Mouse (Mus musculus) CH12.LX (cell line): ENCODE measurements around the gene Aarsd1. TPM values are rescaled to one million over a fixed set of nuclear protein-coding genes. Genes with fewer than 3 reads are reported as not detected.
A peak's percentile ranks its signal among the peaks of the same experiment; 100 is the strongest.

Experiments used
- DNase-seq: peaks from one replicate; pipeline ENCODE4 v3.0.0-alpha.2; 2013; ENCODE audit errors: extremely low read depth
- H3K27ac ChIP-seq: 2 replicates; pipeline ENCODE4 v1.5.1; 2012; ENCODE audit warnings: low read depth, mild to moderate bottlenecking, control low read depth, moderate library complexity; ENCODE audit not compliant: insufficient read depth
- H3K27me3 ChIP-seq: replicated peaks from 2 replicates; pipeline ENCODE3; 2012; ENCODE audit warnings: inconsistent platforms
- H3K36me3 ChIP-seq, 2 experiments: replicated peaks in 1 of 2; 2 replicates each; pipeline versions ENCODE3 to v1.6.1; 2012; ENCODE audit warnings: inconsistent platforms in 1 of 2, low read length in 1 of 2, mild to moderate bottlenecking in 1 of 2, mixed read lengths in 1 of 2, moderate library complexity in 1 of 2; ENCODE audit not compliant: control insufficient read depth in 1 of 2, insufficient read depth in 1 of 2
- H3K4me1 ChIP-seq, 2 experiments: 2 replicates each; pipeline ENCODE4 v1.6.1; 2012; ENCODE audit warnings: inconsistent platforms in 1 of 2, moderate library complexity in 1 of 2; ENCODE audit not compliant: insufficient read depth in 2 of 2, control insufficient read depth in 1 of 2
- H3K4me2 ChIP-seq: 2 replicates; pipeline ENCODE4 v1.6.1; 2012; ENCODE audit warnings: low read depth, mild to moderate bottlenecking, control low read depth; ENCODE audit not compliant: poor library complexity, insufficient read depth, severe bottlenecking
- H3K4me3 ChIP-seq, 3 experiments: fragments of 150-350 bp in 1 of 3; sonication (generic) in 1 of 3; replicated peaks in 1 of 3; 2 replicates each; pipeline versions ENCODE3 to v1.5.1; 2011 to 2012; ENCODE audit warnings: low read depth in 2 of 3, low read length in 2 of 3, mild to moderate bottlenecking in 2 of 3, moderate library complexity in 2 of 3, control low read depth in 1 of 3, improper control_type of control experiment in 1 of 3, inconsistent platforms in 1 of 3, mixed read lengths in 1 of 3; ENCODE audit not compliant: poor library complexity in 1 of 3
- H3K79me2 ChIP-seq: replicated peaks from 2 replicates; pipeline ENCODE4 v1.6.1; 2012; ENCODE audit warnings: mild to moderate bottlenecking, moderate library complexity; ENCODE audit not compliant: control insufficient read depth, poor library complexity, insufficient read depth, severe bottlenecking; ENCODE audit errors: extremely low read depth
- H3K9ac ChIP-seq: 2 replicates; pipeline ENCODE4 v1.6.1; 2012; ENCODE audit warnings: low read depth, mild to moderate bottlenecking, control low read depth, moderate library complexity; ENCODE audit not compliant: insufficient read depth
- H3K9me3 ChIP-seq: replicated peaks from 2 replicates; pipeline ENCODE3; 2012; ENCODE audit warnings: low read length, inconsistent platforms, mixed read lengths
- BHLHE40 ChIP-seq: IDR thresholded peaks from 2 replicates; pipeline ENCODE4 v1.6.1; 2011; ENCODE audit warnings: mild to moderate bottlenecking, low read depth, low read length, improper control_type of control experiment
- CHD1 ChIP-seq: IDR thresholded peaks from 2 replicates; pipeline ENCODE4 v1.6.1; 2012; ENCODE audit warnings: low read depth, low read length, improper control_type of control experiment, inconsistent platforms
- CHD2 ChIP-seq: IDR thresholded peaks from 2 replicates; pipeline ENCODE4 v1.6.1; 2011; ENCODE audit warnings: low read length, improper control_type of control experiment
- CTCF ChIP-seq, 2 experiments: IDR thresholded peaks in 1 of 2; conservative IDR thresholded peaks in 1 of 2; 2 replicates each; pipeline ENCODE4 v1.5.1; 2011 to 2012; ENCODE audit warnings: low read depth in 2 of 2, low read length in 2 of 2, improper control_type of control experiment in 1 of 2, inconsistent platforms in 1 of 2, mild to moderate bottlenecking in 1 of 2, moderate library complexity in 1 of 2
- E2F4 ChIP-seq: IDR thresholded peaks from 2 replicates; pipeline ENCODE4 v1.6.1; 2011; ENCODE audit warnings: low read depth, low read length, improper control_type of control experiment; ENCODE audit not compliant: insufficient replicate concordance
- ELF1 ChIP-seq: IDR thresholded peaks from 2 replicates; pipeline ENCODE4 v1.6.1; 2014; ENCODE audit warnings: low read depth, mild to moderate bottlenecking, inconsistent platforms, low read length, improper control_type of control experiment
- EP300 ChIP-seq: IDR thresholded peaks from 2 replicates; pipeline ENCODE4 v1.6.1; 2011; ENCODE audit warnings: low read length, improper control_type of control experiment
- GABPA ChIP-seq: IDR thresholded peaks from 2 replicates; pipeline ENCODE4 v1.6.1; 2012; ENCODE audit warnings: low read depth, low read length, improper control_type of control experiment, inconsistent platforms; ENCODE audit not compliant: insufficient replicate concordance
- HCFC1 ChIP-seq: IDR thresholded peaks from 2 replicates; pipeline ENCODE4 v1.6.1; 2012; ENCODE audit warnings: low read depth, mild to moderate bottlenecking, inconsistent platforms, low read length, improper control_type of control experiment
- IRF4 ChIP-seq: IDR thresholded peaks from 2 replicates; pipeline ENCODE4 v1.6.1; 2014; ENCODE audit warnings: low read depth, mild to moderate bottlenecking, inconsistent platforms, low read length, improper control_type of control experiment
- JUN ChIP-seq: IDR thresholded peaks from 2 replicates; pipeline ENCODE4 v1.6.1; 2011; ENCODE audit warnings: low read depth, mild to moderate bottlenecking, low read length, improper control_type of control experiment, moderate library complexity; ENCODE audit not compliant: insufficient read depth
- JUND ChIP-seq: conservative IDR thresholded peaks from 2 replicates; pipeline ENCODE4 v1.6.1; 2011; ENCODE audit warnings: low read depth, low read length, improper control_type of control experiment
- KAT2A ChIP-seq: IDR thresholded peaks from 2 replicates; pipeline ENCODE4 v1.6.1; 2012; ENCODE audit warnings: low read length, improper control_type of control experiment, inconsistent platforms; ENCODE audit not compliant: insufficient replicate concordance
- MAFK ChIP-seq: IDR thresholded peaks from 2 replicates; pipeline ENCODE4 v1.6.1; 2011; ENCODE audit warnings: low read length, improper control_type of control experiment; ENCODE audit not compliant: insufficient replicate concordance
- MAZ ChIP-seq: IDR thresholded peaks from 2 replicates; pipeline ENCODE4 v1.6.1; 2012; ENCODE audit warnings: low read depth, mild to moderate bottlenecking, inconsistent platforms, low read length, improper control_type of control experiment, moderate library complexity
- MEF2A ChIP-seq: IDR thresholded peaks from 2 replicates; pipeline ENCODE4 v1.6.1; 2014; ENCODE audit warnings: low read depth, mild to moderate bottlenecking, inconsistent platforms, low read length, improper control_type of control experiment, borderline replicate concordance
- MXI1 ChIP-seq: IDR thresholded peaks from 2 replicates; pipeline ENCODE4 v1.6.1; 2011; ENCODE audit warnings: mild to moderate bottlenecking, low read depth, low read length, improper control_type of control experiment
- MYC ChIP-seq: IDR thresholded peaks from 2 replicates; pipeline ENCODE4 v1.6.1; 2011; ENCODE audit warnings: low read depth, mild to moderate bottlenecking, improper control_type of control experiment, low read length
- NELFE ChIP-seq: IDR thresholded peaks from 2 replicates; pipeline ENCODE4 v1.6.1; 2011; ENCODE audit warnings: low read depth, low read length, improper control_type of control experiment
- NRF1 ChIP-seq: IDR thresholded peaks from 2 replicates; pipeline ENCODE4 v1.6.1; 2014; ENCODE audit warnings: low read depth, mild to moderate bottlenecking, inconsistent platforms, low read length, improper control_type of control experiment, moderate library complexity
- PAX5 ChIP-seq: IDR thresholded peaks from 2 replicates; pipeline ENCODE4 v1.6.1; 2012; ENCODE audit warnings: low read length, inconsistent platforms, mixed read lengths
- POLR2A ChIP-seq: IDR thresholded peaks from 2 replicates; pipeline ENCODE4 v1.6.1; 2011; ENCODE audit warnings: low read depth, mild to moderate bottlenecking, improper control_type of control experiment, low read length
- POLR2AphosphoS2 ChIP-seq: IDR thresholded peaks from 2 replicates; pipeline ENCODE4 v1.6.1; 2011; ENCODE audit warnings: low read depth, low read length, improper control_type of control experiment
- RCOR1 ChIP-seq: conservative IDR thresholded peaks from 2 replicates; pipeline ENCODE4 v1.6.1; 2012; ENCODE audit warnings: low read depth, mild to moderate bottlenecking, inconsistent platforms, low read length, improper control_type of control experiment
- SIN3A ChIP-seq: IDR thresholded peaks from 2 replicates; pipeline ENCODE4 v1.6.1; 2012; ENCODE audit warnings: low read length, improper control_type of control experiment, inconsistent platforms
- SMC3 ChIP-seq: IDR thresholded peaks from 2 replicates; pipeline ENCODE4 v1.6.1; 2011; ENCODE audit warnings: low read depth, low read length, improper control_type of control experiment
- TBP ChIP-seq: conservative IDR thresholded peaks from 2 replicates; pipeline ENCODE4 v1.6.1; 2011; ENCODE audit warnings: low read depth, low read length, improper control_type of control experiment
- TCF12 ChIP-seq: IDR thresholded peaks from 2 replicates; pipeline ENCODE4 v1.6.1; 2014; ENCODE audit warnings: low read depth, mild to moderate bottlenecking, inconsistent platforms, low read length, improper control_type of control experiment
- USF1 ChIP-seq: IDR thresholded peaks from 2 replicates; pipeline ENCODE4 v1.6.1; 2014; ENCODE audit warnings: low read depth, mild to moderate bottlenecking, inconsistent platforms, low read length, improper control_type of control experiment
- USF2 ChIP-seq: conservative IDR thresholded peaks from 2 replicates; pipeline ENCODE4 v1.6.1; 2011; ENCODE audit warnings: low read depth, low read length, improper control_type of control experiment
- ZC3H11A ChIP-seq: IDR thresholded peaks from 2 replicates; pipeline ENCODE4 v1.6.1; 2012; ENCODE audit warnings: low read depth, mild to moderate bottlenecking, inconsistent platforms, low read length, improper control_type of control experiment
- ZMIZ1 ChIP-seq: IDR thresholded peaks from 2 replicates; pipeline ENCODE4 v1.6.1; 2012; ENCODE audit warnings: low read depth, mild to moderate bottlenecking, inconsistent platforms, low read length, improper control_type of control experiment
- ZNF384 ChIP-seq: IDR thresholded peaks from 2 replicates; pipeline ENCODE4 v1.6.1; 2012; ENCODE audit warnings: low read depth, low read length, improper control_type of control experiment, inconsistent platforms
- dilution Hi-C: fragments of 300-500 bp; cut with MboI; formaldehyde crosslinking; loops from 2 replicates; pipeline ENCODE4 v1.14.3; 2020; ENCODE audit warnings: low sequenced_read_pairs; ENCODE audit not compliant: extremely low pct_unique_long_range_greater_than_20kb, extremely low pct_ligation_motif_present
- in situ Hi-C: fragments of 300-500 bp; cut with MboI; formaldehyde crosslinking; loops from 3 replicates; pipeline ENCODE4 v1.14.3; 2019; ENCODE audit warnings: low sequenced_read_pairs, low pct_ligation_motif_present, low pct_unique_long_range_greater_than_20kb, mixed read lengths
- polyA plus RNA-seq: library from polyadenylated mRNA; unstranded; fragments of >175 nt; gene quantifications from 2 replicates; pipeline ENCODE4 v1.2.1, GENCODE M21; 2012; ENCODE audit warnings: low read depth; ENCODE audit not compliant: insufficient read length
- total RNA-seq, 2 experiments: library from RNA; depleted of rRNA; stranded (reverse); fragments of 300-350 nt in 1 of 2; fragments of >200 nt in 1 of 2; gene quantifications; 2 replicates each; pipeline ENCODE4 v1.2.3; 2012 to 2014

The Aarsd1 gene
- total and polyA plus RNA-seq, 3 experiments = 81.5 to 133 (median 84.5) TPM

DNA sequence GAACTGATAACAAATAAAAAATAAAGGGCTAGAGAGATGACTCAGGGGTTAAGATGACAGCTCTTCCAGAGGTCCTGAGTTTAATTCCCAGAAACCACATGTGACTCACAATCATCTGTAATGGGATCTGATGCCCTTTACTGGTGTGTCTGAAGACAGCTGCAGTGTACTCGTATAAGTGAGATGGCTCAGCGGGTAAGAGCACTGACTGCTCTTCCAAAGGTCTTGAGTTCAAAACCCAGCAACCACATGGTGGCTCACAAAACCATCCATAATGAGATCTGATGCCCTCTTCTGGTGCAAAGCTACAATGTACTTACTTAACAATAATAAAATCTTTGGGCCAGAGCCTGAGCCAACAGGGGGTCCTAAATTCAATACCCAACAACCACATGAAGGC lies 2.1 kb downstream of the Aarsd1 start:
- peaks cover 0 to 23% of the 10 kb centered on the region in 2 experiments; a peak in 2 of 4 replicates for H3K4me1 ChIP-seq
- in situ Hi-C loops (no loop called here), dilution Hi-C loops (no loop called here)
- TF ChIP-seq IRF4 (no peak), SMC3 (0 out of 2 replicates have a peak, but pooled peaks have one; percentile 3), CTCF (conservative IDR thresholded peaks at IDR 0.05 in 1 of 2, IDR thresholded peaks at IDR 0.05 in 1 of 2; ENCODE audit: low read depth in 2 of 2, low read length in 2 of 2) (peak in 1 of 2 experiments; percentile 54; a peak in 2 of 4 replicates), MYC (peak; percentile 59; the same call in 1 of the 2 replicates), TBP (0 out of 2 replicates have a peak, but pooled peaks have one; percentile 28)
- DNase-seq = peak; percentile 42
- H3K27ac ChIP-seq = no peak overlapping the region
- H3K4me2 ChIP-seq = no peak overlapping the region
- no peaks in the 10 kb centered on the region for H3K27me3 ChIP-seq
- H3K36me3 ChIP-seq = peaks cover 32 to 44% of the 10 kb centered on the region in 2 experiments
- no peaks in the 10 kb centered on the region for H3K9me3 ChIP-seq
- H3K9ac ChIP-seq = no peak overlapping the region
- no peak overlapping the region for H3K4me3 ChIP-seq
- H3K79me2 ChIP-seq = peaks cover 12% of the 10 kb centered on the region

DNA sequence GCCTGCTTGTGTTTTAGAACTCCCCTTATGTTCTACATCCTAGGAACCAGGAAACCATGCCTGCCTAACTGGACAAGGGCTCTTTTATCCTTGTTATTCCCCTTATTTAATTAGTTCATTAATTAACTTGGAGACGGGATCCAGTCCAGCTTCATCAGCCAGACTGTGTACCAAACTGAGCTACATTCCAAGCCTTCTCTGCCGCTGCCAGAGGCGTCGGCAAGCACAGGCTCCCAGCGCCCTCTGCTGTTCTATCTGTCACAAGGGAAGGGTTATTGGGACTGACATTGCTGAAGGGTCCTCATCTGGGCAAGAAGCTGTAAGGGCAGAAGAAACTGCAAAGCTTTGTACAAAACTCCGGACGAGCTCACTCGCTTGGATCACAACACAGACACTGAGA lies 22.3 kb downstream of the Aarsd1 start:
- Histone ChIP-seq H3K27me3 (no peaks in the 10 kb centered on the region), H3K36me3 (no peaks in the 10 kb centered on the region), H3K27ac (no peak overlapping the region), H3K4me1 (peaks cover 3 to 5% of the 10 kb centered on the region in 2 experiments; a peak in 3 of 4 replicates), H3K9me3 (no peaks in the 10 kb centered on the region), H3K9ac (no peak overlapping the region), H3K4me2 (no peak overlapping the region), H3K4me3 (no peak overlapping the region), H3K79me2 (no peaks in the 10 kb centered on the region)
- peak; percentile 78 for DNase-seq
- in situ Hi-C loops = loop anchor here (10.0 kb wide), 1 partner anchor 60 kb away; the partner anchor contains the start of gene Aoc3
- dilution Hi-C loops = no loop called here
- TF ChIP-seq E2F4 (no peak), TBP (0 out of 2 replicates have a peak, but pooled peaks have one; percentile 34), JUN (no peak), PAX5 (no peak), ZMIZ1 (no peak), BHLHE40 (no peak), EP300 (no peak), NRF1 (no peak), MXI1 (0 out of 2 replicates have a peak, but pooled peaks have one; percentile 33), GABPA (no peak), MEF2A (0 out of 2 replicates have a peak, but pooled peaks have one; percentile 52), CHD1 (no peak), ZC3H11A (peak; percentile 89), POLR2A (no peak), KAT2A (no peak), TCF12 (no peak), ELF1 (no peak), JUND (no peak), POLR2AphosphoS2 (no peak), ZNF384 (no peak), MYC (no peak), SIN3A (0 out of 2 replicates have a peak, but pooled peaks have one; percentile 42), SMC3 (peak; percentile 99), MAZ (no peak), USF1 (no peak), CHD2 (no peak), NELFE (peak; percentile 37; the same call in 1 of the 2 replicates), HCFC1 (no peak), MAFK (no peak), USF2 (no peak), RCOR1 (no peak)
